Mouse (Mus musculus) heart, embryonic 16.5 days (tissue): ENCODE measurements around the gene Rab40c. TPM values are rescaled to one million over a fixed set of nuclear protein-coding genes. Genes with fewer than 3 reads are reported as not detected.
A peak's percentile ranks its signal among the peaks of the same experiment; 100 is the strongest.

Source experiments
- ATAC-seq: fragments of 200-750 bp; cut with Nextera tagmentation; replicated peaks from 2 replicates; pipeline ENCODE4 v1.8.0; 2017; ENCODE audit warnings: moderate number of reproducible peaks; ENCODE audit not compliant: insufficient read depth, low FRiP score; ENCODE audit errors: extremely low read depth
- H3K27ac ChIP-seq: fragments of 300-500 bp; sonication (generic); 2 replicates; pipeline ENCODE4 v1.5.1; 2014; ENCODE audit warnings: mild to moderate bottlenecking, low read length, control low read depth, moderate library complexity
- H3K27me3 ChIP-seq: fragments of 300-500 bp; sonication (generic); 2 replicates; pipeline ENCODE4 v1.6.1; 2014; ENCODE audit warnings: low read length, mixed read lengths; ENCODE audit not compliant: control insufficient read depth, insufficient read depth
- H3K36me3 ChIP-seq: fragments of 300-500 bp; sonication (generic); 2 replicates; pipeline ENCODE4 v1.6.1; 2014; ENCODE audit not compliant: control insufficient read depth, insufficient read depth
- H3K4me1 ChIP-seq: fragments of 300-500 bp; sonication (generic); 2 replicates; pipeline ENCODE4 v1.6.1; 2014; ENCODE audit warnings: low read length, mixed read lengths; ENCODE audit not compliant: control insufficient read depth, insufficient read depth
- H3K4me2 ChIP-seq: fragments of 300-500 bp; sonication (generic); 2 replicates; pipeline ENCODE4 v1.6.1; 2014; ENCODE audit warnings: low read depth, mild to moderate bottlenecking, control low read depth, low read length
- H3K4me3 ChIP-seq: fragments of 300-500 bp; sonication (generic); 2 replicates; pipeline ENCODE4 v1.5.1; 2014; ENCODE audit warnings: mild to moderate bottlenecking, control low read depth, low read length
- H3K9ac ChIP-seq: fragments of 300-500 bp; sonication (generic); 2 replicates; pipeline ENCODE4 v1.6.1; 2014; ENCODE audit warnings: low read length, control low read depth
- H3K9me3 ChIP-seq: fragments of 300-500 bp; sonication (generic); replicated peaks from 2 replicates; pipeline ENCODE4 v1.6.1; 2016; ENCODE audit warnings: low read length; ENCODE audit not compliant: control insufficient read depth
- WGBS: fragments of 180-500 bp; shearing (Covaris S2); extraction: QIAGEN DNeasy Blood & Tissue Kit; methylation state at CpG from one replicate; pipeline ENCODE4 v1.1.7; 2014; 5-methylcytosine and 5-hydroxymethylcytosine counted together
- polyA plus RNA-seq: library from polyadenylated mRNA; unstranded; fragments of >200 nt; fragmentation: Nextera tagmentation; extraction: Ambion mirVana; gene quantifications from 2 replicates; pipeline ENCODE4 v1.2.1, GENCODE M21; 2015

The Rab40c gene
- polyA plus RNA-seq, 1 experiment from 2014 or later = 14.5 TPM

DNA sequence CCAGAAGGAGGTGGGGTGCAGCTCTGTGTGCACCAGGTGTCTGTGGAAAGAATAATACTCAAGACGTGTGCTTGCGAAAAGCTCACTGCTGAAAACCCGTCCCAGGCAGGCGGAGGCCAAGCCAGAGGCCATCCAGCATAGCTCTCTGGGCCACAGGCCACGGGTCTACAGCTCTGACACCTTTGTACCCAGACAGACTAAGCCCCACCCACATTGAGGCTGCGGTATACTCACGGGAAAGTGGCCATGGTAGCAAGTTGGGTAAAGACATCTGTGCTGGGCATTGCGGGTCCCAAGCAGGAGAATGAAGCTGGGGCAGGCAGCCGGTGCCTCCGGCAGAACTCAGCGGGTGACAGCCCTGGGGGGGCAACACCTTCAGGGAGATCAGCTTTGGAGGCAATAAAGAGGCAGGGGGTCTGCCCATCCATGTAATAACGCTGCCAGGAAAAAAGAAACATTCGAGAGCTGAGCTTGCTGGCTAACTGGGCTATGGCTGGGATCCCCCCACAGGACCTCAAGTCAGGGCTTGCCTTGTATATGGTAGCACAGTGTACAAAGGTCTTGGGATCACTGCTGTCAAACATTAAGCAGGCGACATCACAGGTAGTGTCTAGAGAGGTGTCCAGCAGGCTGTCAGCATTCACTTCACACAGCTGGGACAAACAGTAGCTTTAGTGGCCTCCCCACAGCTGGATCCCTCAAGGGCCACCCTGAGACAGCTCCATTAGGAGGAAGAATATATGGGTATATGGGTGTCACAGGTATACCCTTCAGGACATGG, 79.9 kb downstream of the Rab40c start:
- H3K9me3 ChIP-seq = no peaks in the 10 kb centered on the region
- no peaks in the 10 kb centered on the region for H3K27me3 ChIP-seq
- WGBS = 81% methylated on average over 14 of the region's 14 CpGs
- no peak overlapping the region for H3K4me3 ChIP-seq
- no peak overlapping the region for H3K9ac ChIP-seq
- no peak overlapping the region for H3K27ac ChIP-seq
- H3K4me1 ChIP-seq = peaks cover 35% of the 10 kb centered on the region
- H3K4me2 ChIP-seq = no peak overlapping the region
- ATAC-seq = no peak
- H3K36me3 ChIP-seq = peaks cover 35% of the 10 kb centered on the region

DNA sequence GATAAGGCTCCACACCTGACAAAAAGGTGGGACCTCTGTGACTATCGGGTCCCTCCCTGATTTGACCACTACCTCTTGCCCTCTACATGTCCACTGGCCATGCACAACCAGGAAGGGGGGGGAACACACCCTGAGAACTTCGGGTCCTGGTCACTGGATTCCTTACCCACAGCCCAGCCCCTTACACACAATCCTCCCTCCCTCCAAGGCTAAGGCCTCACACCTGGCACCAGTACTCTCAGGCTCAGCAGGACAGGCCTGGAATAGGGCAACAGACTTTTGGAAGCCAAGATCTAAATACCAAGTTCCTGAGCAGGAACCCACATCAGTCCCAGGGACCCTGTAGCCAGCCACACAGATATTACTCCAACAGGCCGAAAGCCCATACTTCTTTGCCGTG, 80.6 kb downstream of the Rab40c start:
- Histone ChIP-seq H3K4me3 (no peak overlapping the region), H3K9ac (no peak overlapping the region), H3K9me3 (no peaks in the 10 kb centered on the region), H3K36me3 (peaks cover 35% of the 10 kb centered on the region), H3K4me2 (no peak overlapping the region), H3K27ac (no peak overlapping the region), H3K27me3 (no peaks in the 10 kb centered on the region), H3K4me1 (peaks cover 40% of the 10 kb centered on the region)
- 85% methylated on average over 4 of the region's 4 CpGs for WGBS
- no peak for ATAC-seq

DNA sequence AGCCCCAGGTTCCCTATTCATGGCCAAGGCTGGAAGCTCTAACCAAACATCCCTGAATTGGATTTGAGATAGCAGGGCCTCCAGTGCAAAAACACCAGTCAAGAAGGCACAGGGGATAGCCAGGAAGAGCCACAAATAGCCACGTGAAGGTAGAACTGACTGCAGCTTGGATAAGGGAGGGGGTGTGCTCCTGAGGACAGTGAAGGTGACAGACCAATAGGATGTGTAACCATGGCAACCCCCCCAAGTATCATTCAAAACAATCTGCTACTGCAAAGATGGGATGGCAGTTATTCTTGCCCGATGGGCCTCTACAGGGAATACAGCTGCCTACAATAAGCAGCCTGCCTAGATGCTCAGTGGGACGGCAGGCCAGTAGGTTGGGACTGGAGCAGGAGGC, 82.0 kb downstream of the Rab40c start:
- Histone ChIP-seq H3K36me3 (peaks cover 35% of the 10 kb centered on the region), H3K4me2 (peak overlapping the region; percentile 77; the same call in 1 of the 2 replicates), H3K27me3 (no peaks in the 10 kb centered on the region), H3K4me1 (peaks cover 35% of the 10 kb centered on the region), H3K9me3 (no peaks in the 10 kb centered on the region), H3K9ac (no peak overlapping the region; the same call in 1 of the 2 replicates), H3K27ac (peak overlapping the region; percentile 66), H3K4me3 (no peak overlapping the region)
- ATAC-seq = no peak
- 36% methylated on average over 3 of the region's 3 CpGs for WGBS

DNA sequence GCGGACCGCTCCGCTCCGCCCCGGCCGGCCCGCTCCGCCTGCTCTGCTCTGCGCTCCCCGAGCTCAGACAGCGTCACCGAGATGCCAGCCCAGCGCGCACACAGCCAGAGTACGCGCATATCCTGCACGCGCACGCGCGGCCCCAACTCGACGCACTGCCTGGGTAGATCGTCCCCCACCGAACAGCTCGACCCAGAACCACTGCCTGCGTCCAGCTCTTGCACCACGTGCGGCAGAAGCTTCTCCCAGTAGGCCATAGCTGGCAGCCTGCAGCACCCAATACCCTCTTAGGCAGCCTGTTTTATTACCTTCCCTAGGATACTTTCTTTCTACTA, 82.5 kb downstream of the Rab40c start, which contains the start of gene Rhbdl1:
Gene Rhbdl1, minus strand, starts transcription at position 220 of the 335 bp plus-strand sequence.
- H3K4me3 ChIP-seq = peak within 1 kb of the TSS; percentile 43
- 0 out of 2 replicates have a peak, but pooled peaks have one; percentile 2 for ATAC-seq
- peak within 1 kb of the TSS; percentile 77 for H3K9ac ChIP-seq
- H3K27me3 ChIP-seq = no peaks in the 10 kb centered on the region
- H3K4me2 ChIP-seq = peak within 1 kb of the TSS; percentile 77
- H3K36me3 ChIP-seq = peaks cover 30% of the 10 kb centered on the region
- peak within 1 kb of the TSS; percentile 66 for H3K27ac ChIP-seq
- H3K9me3 ChIP-seq = no peaks in the 10 kb centered on the region
- H3K4me1 ChIP-seq = peaks cover 36% of the 10 kb centered on the region
- WGBS = under 1% methylated on average over 21 of the region's 29 CpGs

DNA sequence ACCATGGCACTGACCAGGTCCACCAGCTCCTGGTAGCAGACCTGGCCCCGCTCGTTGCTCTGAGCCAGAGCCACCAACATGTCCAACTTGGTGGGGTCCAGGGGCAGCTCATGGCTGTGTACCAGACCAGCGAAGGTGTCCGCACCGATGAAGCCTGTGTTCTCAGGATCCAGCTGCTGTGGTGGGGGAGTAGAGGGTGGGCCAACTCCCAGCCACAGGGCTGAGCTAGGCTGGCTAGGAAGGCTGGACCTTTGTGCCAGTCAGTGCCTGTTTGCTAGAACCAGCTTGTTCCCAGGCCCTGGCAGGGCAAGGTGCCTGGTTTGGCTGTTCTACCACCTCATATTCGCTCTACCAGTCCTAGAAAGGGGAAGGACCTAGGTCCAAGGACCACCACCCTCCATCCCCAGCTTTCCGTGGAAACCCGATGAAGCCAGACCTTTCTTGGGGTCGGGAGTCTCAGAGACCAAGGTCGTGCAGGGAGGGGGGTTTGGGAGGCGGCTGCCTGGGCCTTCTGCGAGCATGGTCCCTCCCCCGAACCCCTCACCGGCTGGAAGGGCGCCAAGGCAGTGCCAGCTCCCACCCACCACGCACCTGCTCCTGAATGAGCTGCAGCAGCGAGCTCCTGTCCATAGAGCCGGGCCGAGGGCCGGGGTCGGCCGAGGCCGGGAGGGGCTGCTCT, 83.0 kb downstream of the Rab40c start:
- Histone ChIP-seq H3K36me3 (peaks cover 28% of the 10 kb centered on the region), H3K9me3 (no peaks in the 10 kb centered on the region), H3K27me3 (no peaks in the 10 kb centered on the region), H3K4me3 (peak overlapping the region; percentile 43), H3K4me2 (peak overlapping the region; percentile 77), H3K9ac (peak overlapping the region; percentile 77), H3K4me1 (peaks cover 41% of the 10 kb centered on the region), H3K27ac (peak overlapping the region; percentile 66)
- no peak for ATAC-seq
- 23% methylated on average over 22 of the region's 23 CpGs for WGBS

DNA sequence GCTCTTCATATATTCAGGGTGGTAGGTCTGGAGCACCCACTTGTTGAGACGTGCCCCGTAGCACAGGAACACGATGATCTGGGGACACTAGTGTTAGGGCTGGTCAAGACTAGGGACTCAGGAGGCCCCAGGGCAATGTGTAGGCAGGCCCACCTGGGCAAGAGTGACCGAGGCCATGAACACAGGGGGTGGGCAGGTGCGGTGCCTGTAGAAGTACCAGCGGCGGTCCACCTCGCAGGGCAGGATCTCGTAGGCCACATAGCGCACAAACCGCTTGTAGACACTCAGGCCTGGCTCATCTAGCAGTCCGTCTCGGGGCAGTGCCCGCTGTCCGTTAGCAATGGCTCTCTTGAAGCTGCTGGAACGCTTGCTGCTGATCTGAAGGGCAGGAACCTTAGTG, 83.7 kb downstream of the Rab40c start:
- Histone ChIP-seq H3K4me2 (no peak overlapping the region), H3K9ac (peak overlapping the region; percentile 9; the same call in 1 of the 2 replicates), H3K36me3 (peaks cover 28% of the 10 kb centered on the region), H3K27ac (no peak overlapping the region), H3K9me3 (no peaks in the 10 kb centered on the region), H3K4me1 (peaks cover 49% of the 10 kb centered on the region), H3K27me3 (no peaks in the 10 kb centered on the region), H3K4me3 (no peak overlapping the region)
- ATAC-seq = no peak
- WGBS = 93% methylated on average over 16 of the region's 16 CpGs

DNA sequence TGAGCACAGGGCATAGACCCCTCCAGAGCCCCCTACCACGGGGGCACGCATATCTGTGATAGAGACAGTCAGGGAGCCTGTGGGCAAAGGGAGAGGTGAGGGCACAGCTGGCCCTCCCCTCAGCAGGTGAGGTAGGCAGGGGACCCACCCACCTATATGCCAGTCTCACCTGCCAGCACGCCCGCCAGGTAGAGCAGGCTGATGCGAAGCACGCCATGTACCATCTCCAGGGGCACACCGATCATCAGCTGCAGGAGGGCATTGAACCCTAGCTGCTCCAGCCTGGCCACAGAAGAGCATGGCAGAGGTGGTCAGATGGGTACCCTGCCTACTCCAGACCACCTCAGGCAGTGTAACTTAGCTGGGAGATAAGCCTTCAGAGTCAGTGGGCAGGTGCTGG, 84.2 kb downstream of the Rab40c start:
- no peaks in the 10 kb centered on the region for H3K9me3 ChIP-seq
- no peak overlapping the region for H3K4me2 ChIP-seq
- no peak overlapping the region; the same call in 1 of the 2 replicates for H3K9ac ChIP-seq
- no peak for ATAC-seq
- no peaks in the 10 kb centered on the region for H3K27me3 ChIP-seq
- H3K36me3 ChIP-seq = peaks cover 27% of the 10 kb centered on the region
- 95% methylated on average over 7 of the region's 7 CpGs for WGBS
- no peak overlapping the region for H3K27ac ChIP-seq
- no peak overlapping the region for H3K4me3 ChIP-seq
- peaks cover 53% of the 10 kb centered on the region for H3K4me1 ChIP-seq

DNA sequence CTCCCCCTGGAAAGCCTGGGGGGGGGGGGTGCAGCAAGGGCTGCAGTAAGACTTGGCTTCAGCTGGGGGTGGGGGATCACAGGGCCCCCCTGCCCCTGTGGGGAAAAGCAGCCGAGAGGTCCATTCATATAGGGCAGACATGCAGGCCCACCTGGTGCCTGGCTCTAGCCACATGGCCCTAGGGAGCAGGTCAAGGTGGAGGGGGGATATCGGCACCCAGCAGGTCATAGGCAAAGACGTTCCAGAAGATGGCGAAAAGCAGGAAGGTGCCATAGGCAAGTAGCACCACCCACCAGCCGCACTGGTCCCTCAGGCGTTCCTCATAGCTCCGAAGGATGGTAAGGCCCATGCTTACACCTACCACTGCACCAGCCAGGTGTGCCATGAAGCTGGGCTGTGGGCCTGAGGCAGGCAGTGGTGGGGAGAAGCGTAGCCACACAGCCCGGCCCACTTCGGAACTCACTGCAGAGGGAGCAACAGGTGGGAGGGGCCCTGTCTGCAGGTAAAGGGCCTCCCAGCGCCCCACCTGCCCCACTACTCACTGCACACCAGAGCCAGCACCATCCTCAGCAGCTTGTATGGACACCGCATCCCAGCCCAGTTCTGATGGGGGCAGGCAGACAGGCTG, 84.8 kb downstream of the Rab40c start:
- WGBS = 88% methylated on average over 12 of the region's 12 CpGs
- peak overlapping the region; percentile 90 for H3K4me3 ChIP-seq
- H3K4me1 ChIP-seq = peaks cover 58% of the 10 kb centered on the region
- no peak for ATAC-seq
- peak overlapping the region; percentile 92 for H3K4me2 ChIP-seq
- H3K36me3 ChIP-seq = peaks cover 26% of the 10 kb centered on the region
- H3K9me3 ChIP-seq = no peaks in the 10 kb centered on the region
- H3K9ac ChIP-seq = peak overlapping the region; percentile 93
- no peaks in the 10 kb centered on the region for H3K27me3 ChIP-seq
- H3K27ac ChIP-seq = peak overlapping the region; percentile 99
